Mouse (Mus musculus) kidney, adult 11 months (tissue): ENCODE measurements at regions not wholly inside any gene's neighbourhood (a gene's known extent, or its start where the extent isn't known, plus 50 kb on each side); places are given as distances from the start of the nearest gene placed in this dataset.

Experiments used
- DNase-seq: peaks from one replicate; pipeline ENCODE4 v3.0.0; 2022

- DNase-seq, result peak; percentile 24
Observed at GRCm38 (mm10) chr5:100976736-100977135, 131.2 kb downstream of the Gpat3 start.

GRCm38 (mm10) chr5:100951210-100951609 is 105.7 kb downstream of the Gpat3 start:
- DNase-seq, result no peak
